Mouse (Mus musculus): ENCODE measurements around the gene Lrrc7. TPM values are rescaled to one million over a fixed set of nuclear protein-coding genes. Genes with fewer than 3 reads are reported as not detected.

Lrrc7 gene
- polyA plus RNA-seq, 1 experiment, result 0.04 TPM

DNA sequence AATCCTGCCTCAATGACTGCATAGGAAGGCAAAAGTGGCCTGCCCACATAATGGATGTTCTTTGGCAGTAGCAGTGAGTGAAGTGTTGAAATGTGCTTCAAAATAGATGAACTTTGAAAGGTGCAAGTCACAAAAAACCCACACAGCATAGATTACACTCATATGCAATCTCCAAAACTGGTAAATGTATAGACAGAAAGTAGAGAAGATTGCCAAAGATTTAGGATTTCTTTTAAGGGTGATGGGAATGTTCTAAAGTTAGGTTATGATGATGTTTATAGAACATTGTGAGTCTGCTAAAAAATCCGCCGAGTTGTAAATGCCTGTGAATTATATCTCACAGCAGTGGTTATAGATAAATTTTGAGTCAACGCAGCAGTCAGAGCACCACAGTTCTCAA, 359.2 kb downstream of the Lrrc7 start:
- no peaks in the 10 kb centered on the region for H3K36me3 ChIP-seq (ENCODE audit: control insufficient read depth, insufficient read depth, low read length)
- 94% methylated on average over 3 of the region's 3 CpGs for WGBS
- H3K4me3 ChIP-seq (ENCODE audit: extremely low read depth, insufficient read depth, insufficient read length), result no peak overlapping the region
- H3K4me1 ChIP-seq (ENCODE audit: control insufficient read depth, insufficient read depth, insufficient read length), result no peaks in the 10 kb centered on the region
- H3K27me3 ChIP-seq (ENCODE audit: control insufficient read depth, insufficient read depth, low read length), result no peaks in the 10 kb centered on the region
- H3K27ac ChIP-seq (ENCODE audit: insufficient read depth, low read length), result no peak overlapping the region
- TF ChIP-seq POLR2A (IDR thresholded peaks at IDR 0.05; ENCODE audit: low read depth, low read length) (no peak), CTCF (IDR thresholded peaks at IDR 0.05; ENCODE audit: extremely low read depth, insufficient read depth, insufficient read length, insufficient replicate concordance) (no peak)
- no peak for DNase-seq (ENCODE audit: low read depth in 1 of 2, low spot score in 2 of 2)

DNA sequence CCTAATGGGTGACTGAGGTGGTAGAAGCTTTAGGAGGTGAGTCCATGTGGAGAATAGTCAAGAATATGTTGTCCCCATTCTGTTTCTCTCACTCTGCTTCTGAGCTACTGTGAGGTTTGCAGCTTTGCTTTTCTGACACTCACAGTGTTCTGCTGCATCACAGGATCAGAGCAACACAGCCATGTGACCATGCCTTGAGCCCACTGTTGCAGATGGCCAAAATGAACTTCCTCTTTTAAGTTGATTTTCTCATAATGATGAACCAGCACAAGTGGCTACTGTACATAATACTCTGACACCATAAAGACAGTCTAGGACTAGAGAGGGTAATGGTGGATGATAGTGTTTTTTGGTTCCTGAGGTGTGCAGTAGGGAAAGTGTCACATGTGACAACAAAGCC, 366.6 kb downstream of the Lrrc7 start:
- no peak for DNase-seq (ENCODE audit: low read depth in 1 of 2, low spot score in 2 of 2)
- H3K4me1 ChIP-seq (ENCODE audit: control insufficient read depth, insufficient read depth, insufficient read length), result no peaks in the 10 kb centered on the region
- no peaks in the 10 kb centered on the region for H3K36me3 ChIP-seq (ENCODE audit: control insufficient read depth, insufficient read depth, low read length)
- H3K27me3 ChIP-seq (ENCODE audit: control insufficient read depth, insufficient read depth, low read length), result no peaks in the 10 kb centered on the region
- H3K4me3 ChIP-seq (ENCODE audit: extremely low read depth, insufficient read depth, insufficient read length), result no peak overlapping the region
- TF ChIP-seq CTCF (IDR thresholded peaks at IDR 0.05; ENCODE audit: extremely low read depth, insufficient read depth, insufficient read length, insufficient replicate concordance), result no peak
- no peak for TF ChIP-seq POLR2A (IDR thresholded peaks at IDR 0.05; ENCODE audit: low read depth, low read length)
- H3K27ac ChIP-seq (ENCODE audit: insufficient read depth, low read length), result no peak overlapping the region

DNA sequence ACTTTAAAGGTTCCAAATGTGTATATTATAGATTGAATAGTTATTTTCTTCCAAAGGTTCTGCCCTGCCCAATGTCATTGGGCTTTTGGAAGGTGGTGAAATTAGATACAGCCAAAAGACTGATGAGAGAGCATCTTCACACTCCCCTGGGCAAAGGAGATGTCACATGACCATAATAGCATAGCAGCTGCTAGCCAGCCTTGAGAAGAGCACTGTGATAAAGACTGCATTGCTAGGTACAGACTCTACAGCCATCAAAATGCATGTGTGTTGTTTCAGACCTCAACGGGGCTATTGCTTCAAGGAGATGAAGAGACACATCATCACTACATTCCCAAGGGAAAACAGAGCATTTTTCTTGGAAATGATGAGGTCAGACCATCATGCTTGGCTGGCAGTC, 368.8 kb downstream of the Lrrc7 start:
- no peak for DNase-seq (ENCODE audit: low read depth in 1 of 2, low spot score in 2 of 2)
- H3K36me3 ChIP-seq (ENCODE audit: control insufficient read depth, insufficient read depth, low read length), result no peaks in the 10 kb centered on the region
- no peak overlapping the region for H3K27ac ChIP-seq (ENCODE audit: insufficient read depth, low read length)
- H3K4me3 ChIP-seq (ENCODE audit: extremely low read depth, insufficient read depth, insufficient read length), result no peak overlapping the region
- no peak for TF ChIP-seq POLR2A (IDR thresholded peaks at IDR 0.05; ENCODE audit: low read depth, low read length)
- no peak for TF ChIP-seq CTCF (IDR thresholded peaks at IDR 0.05; ENCODE audit: extremely low read depth, insufficient read depth, insufficient read length, insufficient replicate concordance)
- H3K27me3 ChIP-seq (ENCODE audit: control insufficient read depth, insufficient read depth, low read length), result no peaks in the 10 kb centered on the region
- no peaks in the 10 kb centered on the region for H3K4me1 ChIP-seq (ENCODE audit: control insufficient read depth, insufficient read depth, insufficient read length)
- WGBS, result 55% methylated on average over 1 of the region's 1 CpGs

DNA sequence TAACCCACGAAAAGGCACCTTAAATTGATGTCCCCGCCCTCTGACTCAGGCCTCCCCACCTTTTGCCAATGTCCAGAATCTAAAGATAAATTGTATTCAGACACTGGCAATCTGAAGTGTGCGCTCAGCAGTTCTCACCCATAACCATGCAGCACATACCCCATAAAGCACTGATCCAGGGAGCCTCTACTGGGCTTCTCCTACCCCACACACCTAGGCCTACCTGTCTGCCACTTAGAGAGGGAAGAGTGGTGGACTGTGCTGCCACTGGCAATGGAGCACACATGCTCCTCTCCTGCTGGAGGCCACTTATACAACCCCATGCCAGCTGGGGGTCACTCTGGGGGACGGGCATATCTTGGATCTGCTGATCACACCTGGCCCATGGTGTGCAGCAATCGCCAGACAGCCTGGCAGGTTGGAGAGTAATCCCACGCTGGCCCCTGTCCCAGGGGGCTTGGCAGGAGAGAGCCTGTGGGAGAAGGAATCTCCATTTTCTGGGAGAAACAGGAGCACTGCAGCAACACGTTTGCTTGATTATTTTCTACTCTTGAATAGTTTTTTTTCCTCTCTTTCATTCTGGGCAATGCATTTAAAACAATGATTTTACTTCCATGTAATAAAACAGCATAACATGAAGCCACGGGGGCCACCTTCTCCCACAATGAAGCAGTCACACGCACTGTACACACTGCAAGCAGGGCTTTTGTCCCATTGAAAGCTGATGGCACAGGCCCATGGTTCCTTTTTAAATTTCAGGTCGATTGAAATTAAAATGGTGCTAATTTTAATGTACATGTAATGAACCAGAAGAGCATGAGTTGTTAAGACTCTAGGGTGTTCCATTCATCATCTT, 386.9 kb downstream of the Lrrc7 start:
- Histone ChIP-seq H3K4me1 (ENCODE audit: control insufficient read depth, insufficient read depth, insufficient read length) (no peaks in the 10 kb centered on the region), H3K4me3 (ENCODE audit: extremely low read depth, insufficient read depth, insufficient read length) (no peak overlapping the region), H3K27ac (ENCODE audit: insufficient read depth, low read length) (no peak overlapping the region), H3K36me3 (ENCODE audit: control insufficient read depth, insufficient read depth, low read length) (no peaks in the 10 kb centered on the region), H3K27me3 (ENCODE audit: control insufficient read depth, insufficient read depth, low read length) (no peaks in the 10 kb centered on the region)
- DNase-seq (ENCODE audit: low read depth in 1 of 2, low spot score in 2 of 2), result no peak
- WGBS, result 72% methylated on average over 10 of the region's 10 CpGs
- TF ChIP-seq POLR2A (IDR thresholded peaks at IDR 0.05; ENCODE audit: low read depth, low read length), result no peak
- no peak for TF ChIP-seq CTCF (IDR thresholded peaks at IDR 0.05; ENCODE audit: extremely low read depth, insufficient read depth, insufficient read length, insufficient replicate concordance)

DNA sequence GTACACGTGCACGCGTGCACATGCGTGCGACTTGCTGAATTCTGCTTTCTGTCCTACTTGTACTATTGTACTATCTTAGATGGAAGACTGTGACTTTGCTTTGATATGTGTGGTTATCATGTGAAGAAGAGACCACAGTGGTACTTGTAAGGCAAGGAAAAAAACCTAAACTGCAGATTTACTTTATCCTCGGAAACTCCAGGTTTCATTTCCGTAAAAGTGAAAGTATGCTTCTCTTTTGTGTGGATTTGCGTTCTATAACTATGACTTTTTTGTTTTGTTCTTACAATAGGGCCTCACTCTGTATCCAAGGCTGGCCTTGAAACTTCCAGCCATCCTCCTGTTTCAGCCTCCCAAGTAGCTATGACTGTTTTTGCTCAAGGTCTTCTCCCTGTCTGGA, 392.8 kb downstream of the Lrrc7 start:
- no peak overlapping the region for H3K27ac ChIP-seq (ENCODE audit: insufficient read depth, low read length)
- H3K4me3 ChIP-seq (ENCODE audit: extremely low read depth, insufficient read depth, insufficient read length), result no peak overlapping the region
- TF ChIP-seq POLR2A (IDR thresholded peaks at IDR 0.05; ENCODE audit: low read depth, low read length) (no peak), CTCF (IDR thresholded peaks at IDR 0.05; ENCODE audit: extremely low read depth, insufficient read depth, insufficient read length, insufficient replicate concordance) (no peak)
- no peaks in the 10 kb centered on the region for H3K27me3 ChIP-seq (ENCODE audit: control insufficient read depth, insufficient read depth, low read length)
- no peaks in the 10 kb centered on the region for H3K4me1 ChIP-seq (ENCODE audit: control insufficient read depth, insufficient read depth, insufficient read length)
- no peaks in the 10 kb centered on the region for H3K36me3 ChIP-seq (ENCODE audit: control insufficient read depth, insufficient read depth, low read length)
- no peak for DNase-seq (ENCODE audit: low read depth in 1 of 2, low spot score in 2 of 2)
- 94% methylated on average over 8 of the region's 8 CpGs for WGBS

DNA sequence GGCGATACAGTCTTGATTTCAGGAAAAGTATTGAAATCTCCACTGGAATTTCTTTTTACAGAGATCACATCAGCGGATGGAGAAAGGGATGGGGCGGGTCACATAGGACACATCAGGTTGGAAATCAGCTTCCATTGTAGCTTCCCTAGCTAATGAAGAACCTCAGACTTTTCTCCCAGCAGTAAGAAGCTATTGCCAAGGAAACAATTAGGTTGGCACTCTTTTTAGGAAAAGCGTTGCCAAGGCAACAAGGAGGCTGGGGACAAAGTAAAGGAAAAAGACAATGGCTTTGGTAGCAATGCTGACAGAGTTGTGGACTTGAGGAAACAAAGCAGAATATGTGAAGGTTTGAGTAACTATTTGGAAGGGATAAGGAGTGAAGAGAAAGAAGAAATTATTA, 393.6 kb downstream of the Lrrc7 start:
- H3K4me3 ChIP-seq (ENCODE audit: extremely low read depth, insufficient read depth, insufficient read length), result no peak overlapping the region
- no peaks in the 10 kb centered on the region for H3K36me3 ChIP-seq (ENCODE audit: control insufficient read depth, insufficient read depth, low read length)
- H3K27ac ChIP-seq (ENCODE audit: insufficient read depth, low read length), result no peak overlapping the region
- TF ChIP-seq CTCF (IDR thresholded peaks at IDR 0.05; ENCODE audit: extremely low read depth, insufficient read depth, insufficient read length, insufficient replicate concordance), result no peak
- TF ChIP-seq POLR2A (IDR thresholded peaks at IDR 0.05; ENCODE audit: low read depth, low read length), result no peak
- WGBS, result 89% methylated on average over 4 of the region's 4 CpGs
- DNase-seq (ENCODE audit: low read depth in 1 of 2, low spot score in 2 of 2), result no peak
- H3K4me1 ChIP-seq (ENCODE audit: control insufficient read depth, insufficient read depth, insufficient read length), result no peaks in the 10 kb centered on the region
- no peaks in the 10 kb centered on the region for H3K27me3 ChIP-seq (ENCODE audit: control insufficient read depth, insufficient read depth, low read length)

DNA sequence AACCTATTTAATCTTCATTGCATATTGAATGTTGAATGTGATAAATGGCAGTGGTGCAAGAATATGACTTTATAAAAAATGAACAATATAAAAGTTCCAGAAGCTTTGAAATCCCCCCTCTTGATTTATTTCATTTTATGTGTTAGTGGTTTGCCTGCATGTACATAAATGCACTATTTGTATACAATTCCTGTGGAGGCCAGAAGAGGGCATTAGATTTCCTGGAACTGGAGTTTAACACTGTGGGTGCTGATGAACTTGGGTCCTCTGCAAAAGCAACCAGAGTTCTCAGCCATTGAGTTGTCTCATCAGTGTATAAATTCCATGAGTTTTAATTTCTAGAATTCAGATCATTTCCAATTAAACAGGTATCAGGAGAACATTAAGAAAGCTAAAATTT, 397.0 kb downstream of the Lrrc7 start:
- Histone ChIP-seq H3K27ac (ENCODE audit: insufficient read depth, low read length) (no peak overlapping the region), H3K27me3 (ENCODE audit: control insufficient read depth, insufficient read depth, low read length) (no peaks in the 10 kb centered on the region), H3K36me3 (ENCODE audit: control insufficient read depth, insufficient read depth, low read length) (no peaks in the 10 kb centered on the region), H3K4me3 (ENCODE audit: extremely low read depth, insufficient read depth, insufficient read length) (no peak overlapping the region), H3K4me1 (ENCODE audit: control insufficient read depth, insufficient read depth, insufficient read length) (no peaks in the 10 kb centered on the region)
- DNase-seq (ENCODE audit: low read depth in 1 of 2, low spot score in 2 of 2), result no peak
- TF ChIP-seq CTCF (IDR thresholded peaks at IDR 0.05; ENCODE audit: extremely low read depth, insufficient read depth, insufficient read length, insufficient replicate concordance) (no peak), POLR2A (IDR thresholded peaks at IDR 0.05; ENCODE audit: low read depth, low read length) (no peak)

Measured in spleen, adult 2 months (tissue).